In the genomic region with DNA sequence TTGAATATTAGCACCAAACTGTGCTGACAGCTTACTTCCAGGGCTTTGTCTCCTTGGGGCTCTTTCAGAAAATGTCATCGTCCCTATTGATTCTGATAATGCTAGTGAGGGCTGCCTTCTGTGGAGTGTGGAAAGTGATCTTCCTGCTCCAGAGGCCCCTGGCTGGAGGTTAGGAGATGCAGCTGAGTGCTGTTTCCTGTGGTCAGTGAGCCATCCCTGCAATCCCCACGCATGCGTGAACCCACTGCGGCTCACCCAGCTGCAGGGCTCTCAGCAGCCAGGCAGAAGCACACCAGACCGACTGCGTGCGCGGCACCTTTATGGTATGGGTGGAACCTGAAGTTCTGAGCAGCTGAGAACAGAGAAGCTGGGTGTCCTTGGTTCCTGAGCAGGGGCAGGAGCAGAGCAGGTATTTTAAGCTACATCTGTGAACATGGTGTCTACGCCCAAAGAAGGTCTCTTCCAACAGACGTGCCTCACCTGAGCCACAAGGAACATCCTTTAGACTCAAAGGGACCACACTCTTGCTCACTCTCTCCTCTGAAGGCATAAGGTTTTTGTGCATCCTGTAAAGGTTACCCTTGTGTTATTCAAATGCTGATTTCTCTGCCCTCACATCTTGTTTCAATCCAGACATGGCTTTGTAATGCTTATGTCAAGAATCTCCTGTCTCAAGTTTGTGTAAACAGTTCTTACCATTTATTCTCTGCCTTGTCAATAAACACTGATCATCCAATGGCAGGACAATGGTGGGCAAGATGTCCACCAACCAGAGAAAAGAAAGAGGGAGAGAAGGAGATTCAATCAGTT, we compare ENCODE assay signal across 10 mouse cellular contexts.
A peak's percentile ranks its signal among the peaks of the same experiment; 100 is the strongest.
DNase-seq lines count a peak whose midpoint lies in the region; ATAC-seq lines count a peak whose summit lies in the region.
"Had no signal": no experiment of that assay in that cellular context is flagged by ENCODE, and none has a peak within 500 bp of the region (broad histone marks: within the 10 kb centered on the region; RNA-seq: fewer than 3 reads in every experiment).

No protein-coding gene starts in this region.

- no peak overlapping the region for H3K9ac ChIP-seq in forebrain, embryonic 15.5 days (replicated peaks)
- no peak overlapping the region for H3K9ac ChIP-seq in forebrain, embryonic 13.5 days
- 0 out of 2 replicates have a peak overlapping the region, but pooled peaks have one; percentile 25 for H3K9ac ChIP-seq in heart, embryonic 14.5 days (ENCODE audit: low read length)

- H3K4me1 ChIP-seq in forebrain, embryonic 15.5 days = peaks cover 40% of the 10 kb centered on the region
- H3K4me1 ChIP-seq in forebrain, embryonic 13.5 days = peaks cover 56% of the 10 kb centered on the region
- H3K4me1 ChIP-seq in megakaryocyte, embryonic 14.5 days = peaks cover 27% of the 10 kb centered on the region
- peaks cover 62 to 84% of the 10 kb centered on the region in 2 experiments for H3K4me1 ChIP-seq in heart, embryonic 14.5 days (ENCODE audit: control insufficient read depth in 2 of 2, insufficient read depth in 2 of 2, low read length in 2 of 2)

- ATAC-seq in forebrain, embryonic 15.5 days (replicated peaks) = no peak
- ATAC-seq in forebrain, embryonic 13.5 days = no peak
- no peak for ATAC-seq in megakaryocyte, adult 5-6 weeks (ENCODE audit: poor library complexity, severe bottlenecking)
- ATAC-seq in heart, embryonic 14.5 days (ENCODE audit: insufficient number of reproducible peaks, insufficient read depth, low FRiP score, low read depth) = no peak

- no peak overlapping the region for H3K4me2 ChIP-seq in forebrain, embryonic 15.5 days (replicated peaks)
- H3K4me2 ChIP-seq in forebrain, embryonic 13.5 days = no peak overlapping the region
- H3K4me2 ChIP-seq in heart, embryonic 14.5 days (ENCODE audit: low read length) = no peak overlapping the region

- 0 out of 2 replicates have a peak overlapping the region, but pooled peaks have one; percentile 7 for H3K27ac ChIP-seq in forebrain, embryonic 15.5 days (replicated peaks)
- no peak overlapping the region for H3K27ac ChIP-seq in forebrain, embryonic 13.5 days
- H3K27ac ChIP-seq in heart, embryonic 14.5 days (replicated peaks in 1 of 2; ENCODE audit: control insufficient read depth in 1 of 2, insufficient read depth in 1 of 2, low read depth in 2 of 2, low read length in 2 of 2) = peak overlapping the region; percentile 79 to 90
- peak overlapping the region; percentile 63 for H3K27ac ChIP-seq in macrophage

- no peaks in the 10 kb centered on the region for H3K36me3 ChIP-seq in forebrain, embryonic 15.5 days
- H3K36me3 ChIP-seq in forebrain, embryonic 13.5 days (ENCODE audit: poor library complexity, severe bottlenecking) = no peaks in the 10 kb centered on the region
- no peaks in the 10 kb centered on the region for H3K36me3 ChIP-seq in megakaryocyte, embryonic 14.5 days (replicated peaks; ENCODE audit: low read length)
- no peaks in the 10 kb centered on the region for H3K36me3 ChIP-seq in heart, embryonic 14.5 days (ENCODE audit: control insufficient read depth, insufficient read depth, low read length)
- no peaks in the 10 kb centered on the region for H3K36me3 ChIP-seq in macrophage (ENCODE audit: inconsistent target)

- H3K79me2 ChIP-seq in macrophage (ENCODE audit: inconsistent target) = peaks cover 94% of the 10 kb centered on the region

- DNase-seq in cerebellum, postnatal 4 days (ENCODE audit: low spot score in 2 of 2) = no peak
- DNase-seq in spleen, adult 18-20 months = no peak
- DNase-seq: B cell, adult 2 months; lung, postnatal 4 days had no signal

- WGBS in forebrain, embryonic 15.5 days = 83% methylated on average over 10 of the region's 10 CpGs
- whole genome bisulfite sequencing in forebrain, embryonic 13.5 days = 82% methylated on average over 10 of the region's 10 CpGs
- 38% methylated on average over 10 of the region's 10 CpGs for WGBS in heart, embryonic 14.5 days
- 63% methylated on average over 10 of the region's 10 CpGs for WGBS in macrophage (ENCODE audit: missing documents)

- no peaks in the 10 kb centered on the region for H3K27me3 ChIP-seq in forebrain, embryonic 15.5 days
- no peaks in the 10 kb centered on the region for H3K27me3 ChIP-seq in forebrain, embryonic 13.5 days
- H3K27me3 ChIP-seq in megakaryocyte, embryonic 14.5 days (replicated peaks) = peaks cover 66% of the 10 kb centered on the region
- H3K27me3 ChIP-seq in heart, embryonic 14.5 days (ENCODE audit: control insufficient read depth, insufficient read depth, low read length) = no peaks in the 10 kb centered on the region

- no peak overlapping the region for H3K4me3 ChIP-seq in forebrain, embryonic 15.5 days
- no peak overlapping the region for H3K4me3 ChIP-seq in forebrain, embryonic 13.5 days
- H3K4me3 ChIP-seq in megakaryocyte, embryonic 14.5 days (replicated peaks) = peak overlapping the region; percentile 51
- no peak overlapping the region for H3K4me3 ChIP-seq in heart, embryonic 14.5 days (ENCODE audit: control insufficient read depth in 1 of 2, insufficient read depth in 1 of 2, low read depth in 1 of 2, low read length in 2 of 2)
- no peak overlapping the region for H3K4me3 ChIP-seq in macrophage (ENCODE audit: inconsistent target)

- no peaks in the 10 kb centered on the region for H3K9me3 ChIP-seq in forebrain, embryonic 15.5 days
- no peaks in the 10 kb centered on the region for H3K9me3 ChIP-seq in forebrain, embryonic 13.5 days (replicated peaks)
- H3K9me3 ChIP-seq in megakaryocyte, embryonic 14.5 days = peaks cover 10% of the 10 kb centered on the region
- H3K9me3 ChIP-seq in heart, embryonic 14.5 days (ENCODE audit: control insufficient read depth, low read length) = no peaks in the 10 kb centered on the region
